Mouse (Mus musculus): ENCODE results near the gene Arhgef19. TPM values are rescaled to one million over a fixed set of nuclear protein-coding genes. Genes with fewer than 3 reads are reported as not detected.

Arhgef19 gene
- polyA plus RNA-seq, 1 experiment from 2014 or later, result 0.29 TPM

- DNase-seq (ENCODE audit: low spot score), result no peak
Observed at GRCm38 (mm10) chr4:141262906-141263637, 23.8 kb downstream of the Arhgef19 start.

- no peak for DNase-seq (ENCODE audit: low spot score)
Observed at GRCm38 (mm10) chr4:141265979-141266637, 26.8 kb downstream of the Arhgef19 start.

- no peak for DNase-seq (ENCODE audit: low spot score)
Observed at GRCm38 (mm10) chr4:141267250-141267649, 28.0 kb downstream of the Arhgef19 start.

DNA sequence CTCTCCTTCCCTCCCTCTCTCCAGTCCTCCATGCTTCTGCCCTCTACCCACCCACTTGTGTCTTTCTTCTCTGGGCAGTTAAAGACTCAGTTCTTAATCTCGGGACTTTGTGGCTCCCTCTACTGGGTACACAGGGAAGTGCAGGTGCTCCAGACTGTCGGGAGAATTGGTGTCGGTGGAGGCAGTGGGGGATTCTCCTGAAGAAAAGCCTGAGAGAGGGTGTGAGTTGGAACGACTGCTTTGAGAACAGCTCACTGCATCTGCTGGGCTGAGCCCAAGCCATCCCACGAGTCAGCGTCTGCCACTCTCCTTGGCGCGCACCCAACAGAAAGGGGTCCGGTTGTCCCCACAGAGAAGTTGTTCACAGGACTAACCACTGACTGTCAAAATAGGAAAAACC, 28.5 kb downstream of the Arhgef19 start:
- peak; percentile 57 for DNase-seq (ENCODE audit: low spot score)

- DNase-seq (ENCODE audit: low spot score), result no peak
Observed at GRCm38 (mm10) chr4:141268350-141268749, 29.1 kb downstream of the Arhgef19 start.

DNA sequence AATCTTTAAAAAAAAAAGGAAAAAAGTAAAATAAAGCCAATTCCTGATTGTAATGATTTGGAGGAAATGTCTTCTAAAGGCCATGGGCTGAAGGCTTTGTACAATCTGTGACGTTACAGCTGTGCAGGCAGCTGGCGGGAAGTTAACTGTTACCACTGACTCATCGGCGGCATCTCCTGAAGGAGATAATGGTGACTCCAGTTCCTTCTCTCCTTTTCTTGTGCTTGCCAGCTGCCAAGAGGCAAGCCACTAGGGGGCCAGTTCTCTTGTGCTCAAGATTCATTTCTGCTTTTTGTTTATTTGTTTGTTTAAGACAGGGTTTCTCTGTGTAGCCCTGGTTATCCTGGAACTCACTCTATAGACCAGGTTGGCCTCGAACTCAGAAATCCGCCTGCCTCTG, 29.8 kb downstream of the Arhgef19 start:
- DNase-seq (ENCODE audit: low spot score), result no peak

DNA sequence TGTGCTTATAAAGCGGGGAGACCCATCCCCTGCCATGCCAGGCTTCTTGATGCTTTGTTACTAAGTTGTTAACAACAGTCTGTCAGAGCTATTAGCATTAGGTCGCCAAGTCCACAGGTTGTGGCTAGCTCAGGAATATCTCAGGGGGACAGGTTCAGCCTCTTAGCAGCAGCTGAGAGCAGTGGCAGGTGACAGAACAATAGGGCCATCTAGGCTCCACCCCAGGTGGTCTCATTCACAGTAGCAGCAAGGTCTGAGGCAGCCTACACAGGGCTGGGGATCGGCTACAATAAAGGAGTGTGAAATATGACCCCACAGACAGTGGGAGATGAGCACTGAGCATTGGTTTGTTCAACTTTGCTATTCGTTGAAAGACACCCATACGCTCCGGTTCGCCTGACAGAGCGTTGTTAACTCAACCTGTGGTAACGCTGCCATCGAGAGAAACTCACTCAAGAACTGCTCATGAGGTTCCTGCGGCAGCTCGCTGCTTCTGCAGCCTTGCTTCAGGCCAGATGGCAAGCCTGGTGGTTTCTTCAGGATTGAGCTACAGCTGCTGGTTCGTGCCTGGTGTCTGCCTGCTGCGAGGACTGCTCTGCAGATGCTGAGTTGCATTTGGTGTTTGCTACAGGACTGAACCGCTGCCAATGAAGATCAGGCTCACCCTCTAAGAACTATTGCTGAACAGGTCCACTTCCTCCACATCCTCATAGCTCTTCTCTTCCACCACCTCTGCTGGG, 31.1 kb downstream of the Arhgef19 start:
- no peak for DNase-seq (ENCODE audit: low spot score)

DNA sequence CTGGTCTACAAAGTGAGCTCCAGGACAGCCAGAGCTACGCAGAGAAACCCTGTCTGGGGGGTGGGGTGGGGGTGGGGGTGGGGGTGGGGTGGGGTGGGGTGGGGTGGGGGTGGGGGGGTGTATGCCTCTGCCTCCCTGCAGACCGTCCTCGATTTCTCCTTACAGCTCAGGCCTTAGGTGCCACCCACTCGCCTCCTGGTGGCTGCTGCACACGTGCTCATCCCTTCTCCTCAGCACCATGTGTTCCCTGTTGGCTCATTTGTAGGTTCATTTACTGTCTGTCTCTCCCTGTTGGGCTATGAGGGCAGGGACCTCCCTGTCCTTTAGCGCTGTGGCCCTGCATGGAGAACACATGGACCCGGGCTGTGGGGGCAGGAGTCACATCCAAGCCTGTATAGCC, 31.9 kb downstream of the Arhgef19 start:
- DNase-seq (ENCODE audit: low spot score), result no peak

- DNase-seq (ENCODE audit: low spot score), result no peak
Observed at GRCm38 (mm10) chr4:141271721-141272120, 32.4 kb downstream of the Arhgef19 start.

DNA sequence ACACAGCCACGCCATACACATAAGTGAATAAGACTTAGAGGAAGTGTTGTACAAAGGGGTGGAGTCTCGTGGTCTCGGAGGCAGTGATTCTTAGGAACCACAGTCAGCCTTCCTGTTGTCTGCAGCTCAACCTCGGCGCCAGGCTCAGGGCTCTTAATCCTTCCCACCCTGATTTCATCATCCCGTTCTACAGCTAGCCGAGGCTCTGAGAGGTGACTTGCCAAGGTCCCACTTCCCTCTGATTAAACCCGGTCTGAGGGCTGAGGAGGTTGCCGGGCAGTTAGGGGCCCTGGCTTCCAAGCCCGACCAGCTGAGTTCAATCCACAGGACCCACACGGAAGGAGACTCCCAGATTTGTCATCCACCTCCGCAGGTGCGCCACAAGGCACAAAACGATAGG, 33.6 kb downstream of the Arhgef19 start:
- peak; percentile 34 for DNase-seq (ENCODE audit: low spot score)

DNA sequence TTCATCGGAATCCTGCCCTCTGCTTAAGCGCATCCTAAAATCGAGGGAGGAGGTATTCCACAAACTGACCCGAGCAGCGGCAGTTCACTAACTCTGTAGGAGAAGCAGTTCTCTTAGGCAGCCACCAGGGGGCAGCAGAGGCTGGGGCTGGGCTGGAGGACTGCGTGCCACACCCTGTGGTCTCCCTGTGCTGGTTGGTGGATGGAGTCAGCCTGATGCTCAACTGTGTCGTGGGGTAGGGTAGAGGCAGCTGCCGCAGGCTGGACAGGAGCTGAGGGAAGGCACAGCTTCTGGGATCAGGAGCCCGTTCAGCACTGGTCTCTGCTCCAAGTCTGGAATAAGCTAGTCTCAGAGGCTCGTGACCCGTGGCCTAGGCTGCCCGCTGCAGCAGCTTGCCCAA, 34.0 kb downstream of the Arhgef19 start:
- DNase-seq (ENCODE audit: low spot score), result peak; percentile 66

- DNase-seq (ENCODE audit: low spot score), result no peak
Observed at GRCm38 (mm10) chr4:141274485-141275341, 35.4 kb downstream of the Arhgef19 start.

- no peak for DNase-seq (ENCODE audit: low spot score)
Observed at GRCm38 (mm10) chr4:141277157-141277556, 37.9 kb downstream of the Arhgef19 start.

DNA sequence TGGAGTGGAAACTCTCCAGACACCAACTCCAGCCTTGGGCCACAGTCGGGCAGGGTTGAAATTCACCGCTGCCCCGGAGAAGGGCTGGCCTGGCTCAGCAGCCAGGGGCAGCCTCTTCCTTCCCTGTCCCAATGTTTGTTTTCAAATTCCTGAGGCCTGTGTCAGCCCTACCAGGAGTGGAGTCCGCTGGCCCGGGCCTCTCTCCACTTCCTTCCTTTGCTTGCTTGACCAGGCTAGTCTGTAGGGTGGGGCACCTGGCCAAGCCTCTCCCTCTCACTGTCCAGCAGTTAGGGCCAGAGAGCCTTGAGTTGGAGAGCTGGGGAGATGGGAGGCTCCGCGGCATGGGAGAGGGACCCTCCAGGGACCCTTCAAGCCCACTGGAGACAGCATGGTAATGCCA, 38.9 kb downstream of the Arhgef19 start:
- DNase-seq (ENCODE audit: low spot score), result no peak

DNA sequence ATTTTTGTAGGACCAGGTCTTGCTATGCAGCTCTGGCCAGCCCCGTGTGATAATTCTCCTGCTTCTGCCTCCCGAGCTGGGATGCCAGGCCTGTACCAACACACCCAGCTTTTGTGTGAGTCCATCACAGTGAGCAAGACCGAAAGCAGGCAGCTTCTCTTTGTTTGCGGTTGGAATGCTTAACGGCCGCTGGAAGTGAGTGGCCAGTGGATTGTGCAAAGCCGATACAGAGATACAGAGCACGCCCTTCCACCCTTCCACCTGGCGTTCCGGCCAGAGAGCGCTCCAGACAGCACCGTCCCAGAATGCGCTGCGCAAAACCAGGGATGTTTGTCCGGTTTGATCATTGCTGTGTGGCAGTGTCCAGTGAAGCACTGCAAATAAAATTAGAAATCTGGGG, 40.0 kb downstream of the Arhgef19 start:
- no peak for DNase-seq (ENCODE audit: low spot score)

GRCm38 (mm10) chr4:141279783-141280182, 40.5 kb downstream of the Arhgef19 start:
- no peak for DNase-seq (ENCODE audit: low spot score)

GRCm38 (mm10) chr4:141280471-141280870, 41.2 kb downstream of the Arhgef19 start:
- DNase-seq (ENCODE audit: low spot score), result no peak

- DNase-seq (ENCODE audit: low spot score), result no peak
Observed at GRCm38 (mm10) chr4:141281153-141281552, 41.9 kb downstream of the Arhgef19 start.

DNA sequence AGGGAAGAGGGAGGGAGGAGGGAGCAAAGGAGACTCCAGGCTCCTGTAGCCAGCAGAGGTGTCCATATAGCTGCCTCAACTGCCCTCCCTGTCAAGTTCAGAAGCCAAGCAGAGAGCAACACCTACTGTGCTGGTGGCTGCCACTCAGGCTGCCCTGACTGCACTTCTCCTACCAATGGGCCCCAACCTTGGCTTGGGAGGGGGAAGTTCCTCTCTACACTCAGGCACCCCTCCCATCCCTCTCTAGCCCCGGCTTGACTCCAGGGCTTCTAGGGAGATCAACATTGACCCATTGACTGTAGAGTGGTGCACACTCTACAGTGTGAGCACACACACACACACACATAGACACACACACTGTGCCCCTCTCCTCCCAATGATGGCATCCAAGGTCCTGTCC, 42.3 kb downstream of the Arhgef19 start:
- no peak for DNase-seq (ENCODE audit: low spot score)

GRCm38 (mm10) chr4:141282087-141282486, 42.8 kb downstream of the Arhgef19 start:
- DNase-seq (ENCODE audit: low spot score), result no peak

DNA sequence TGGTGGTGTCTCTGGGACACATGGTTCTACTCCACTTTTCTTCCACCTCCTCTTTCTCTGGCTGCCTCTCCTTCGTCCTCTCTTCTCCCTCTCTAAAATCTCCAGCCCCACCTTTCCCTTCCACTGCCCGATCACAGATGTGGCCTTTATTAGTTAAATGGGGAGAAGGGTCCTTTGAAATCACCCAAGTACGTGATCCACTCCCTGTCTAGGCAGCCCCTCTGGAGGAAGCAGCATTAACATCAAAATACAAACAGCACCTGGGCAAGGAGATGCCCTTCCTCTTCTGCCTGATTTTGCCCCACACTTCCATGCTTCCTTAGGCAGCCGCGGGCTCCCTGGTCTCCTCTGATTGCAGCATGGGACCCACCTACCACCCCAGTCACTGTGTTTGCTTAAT, 43.3 kb downstream of the Arhgef19 start:
- DNase-seq (ENCODE audit: low spot score), result no peak

Data from thymus, postnatal 0 days (tissue).